Mouse (Mus musculus): ENCODE measurements around the gene Aurkb.

GRCm38 (mm10) chr11:69080102-69080854, 34.8 kb downstream of the Aurkb start:
- TF ChIP-seq POLR2A (IDR thresholded peaks at IDR 0.05; ENCODE audit: insufficient read depth, low read length) (no peak), CTCF (IDR thresholded peaks at IDR 0.05; ENCODE audit: low read depth, low read length) (no peak)
